Mouse (Mus musculus) kidney, adult 9 months (tissue): ENCODE measurements at regions not wholly inside any gene's neighbourhood (a gene's known extent, or its start where the extent isn't known, plus 50 kb on each side); places are given as distances from the start of the nearest gene placed in this dataset.
A peak's percentile ranks its signal among the peaks of the same experiment; 100 is the strongest.
"Not testable (repeated sequence)": the region's sequence is repeated elsewhere in the genome, so short reads cannot be mapped to it uniquely, and the experiment has no call there.

Experiments used
- DNase-seq: peaks from one replicate; pipeline ENCODE4 v3.0.0; 2022

GRCm38 (mm10) chr1:177382596-177383190 lies 59.5 kb upstream of the Zbtb18 start:
- peak; percentile 20 for DNase-seq

GRCm38 (mm10) chr1:177382147-177382546 lies 60.0 kb upstream of the Zbtb18 start:
- no peak for DNase-seq

- DNase-seq: no peak
These were observed 64.0 kb upstream of the Zbtb18 start for GRCm38 (mm10) chr1:177378112-177378511.

GRCm38 (mm10) chr1:177373226-177373825 lies 68.8 kb upstream of the Zbtb18 start:
- DNase-seq: no peak

- DNase-seq: no peak
These were observed 70.1 kb upstream of the Zbtb18 start for GRCm38 (mm10) chr1:177372066-177372465.

GRCm38 (mm10) chr1:177367864-177368610 lies 74.1 kb upstream of the Zbtb18 start:
- no peak for DNase-seq

GRCm38 (mm10) chr1:177366914-177367313 lies 75.2 kb upstream of the Zbtb18 start:
- DNase-seq: no peak

- no peak for DNase-seq
These were observed 75.7 kb upstream of the Zbtb18 start for GRCm38 (mm10) chr1:177366475-177366874.

- DNase-seq: no peak
These were observed 77.8 kb upstream of the Zbtb18 start for GRCm38 (mm10) chr1:177364355-177364754.

GRCm38 (mm10) chr1:177362398-177362797 lies 79.8 kb upstream of the Zbtb18 start:
- DNase-seq: no peak

GRCm38 (mm10) chr1:177348400-177349092 lies 90.5 kb upstream of the Akt3 start:
- no peak for DNase-seq

- DNase-seq: no peak
These were observed 89.2 kb upstream of the Akt3 start for GRCm38 (mm10) chr1:177347208-177347607.

GRCm38 (mm10) chr1:177346540-177346939 lies 88.5 kb upstream of the Akt3 start:
- no peak for DNase-seq

- DNase-seq: no peak
These were observed 87.5 kb upstream of the Akt3 start for GRCm38 (mm10) chr1:177345540-177345939.

GRCm38 (mm10) chr1:177343949-177344348 lies 85.9 kb upstream of the Akt3 start:
- no peak for DNase-seq

GRCm38 (mm10) chr1:177343121-177343520 lies 85.1 kb upstream of the Akt3 start:
- no peak for DNase-seq

GRCm38 (mm10) chr1:177340232-177340631 lies 82.2 kb upstream of the Akt3 start:
- no peak for DNase-seq

GRCm38 (mm10) chr1:177339207-177339787 lies 81.3 kb upstream of the Akt3 start:
- not testable (repeated sequence) for DNase-seq

GRCm38 (mm10) chr1:177338466-177339206 lies 80.6 kb upstream of the Akt3 start:
- DNase-seq: peak; percentile 28

- DNase-seq: no peak
These were observed 79.8 kb upstream of the Akt3 start for GRCm38 (mm10) chr1:177337756-177338155.

- no peak for DNase-seq
These were observed 79.1 kb upstream of the Akt3 start for GRCm38 (mm10) chr1:177337141-177337540.

- no peak for DNase-seq
These were observed 78.4 kb upstream of the Akt3 start for GRCm38 (mm10) chr1:177336436-177336835.
